Mouse (Mus musculus): ENCODE results near the gene Cspg5. TPM values are rescaled to one million over a fixed set of nuclear protein-coding genes. Genes with fewer than 3 reads are reported as not detected.

Gene Cspg5
- total and polyA plus RNA-seq, 3 experiments = 0.40 to 0.72 (median 0.49) TPM

GRCm38 (mm10) chr9:110246321-110246640, 2.7 kb downstream of the Cspg5 start:
- Histone ChIP-seq H3K9ac (ENCODE audit: insufficient read depth, low read depth) (no peak overlapping the region), H3K79me2 (replicated peaks; ENCODE audit: control insufficient read depth, extremely low read depth, insufficient read depth, poor library complexity, severe bottlenecking) (no peaks in the 10 kb centered on the region), H3K4me2 (ENCODE audit: insufficient read depth, low read depth, poor library complexity, severe bottlenecking) (no peak overlapping the region), H3K36me3 (replicated peaks in 1 of 2; ENCODE audit: control insufficient read depth in 1 of 2, insufficient read depth in 1 of 2, low read length in 1 of 2) (peaks cover 12 to 55% of the 10 kb centered on the region in 2 experiments), H3K4me3 (replicated peaks in 1 of 3; ENCODE audit: low read depth in 2 of 3, low read length in 2 of 3, poor library complexity in 1 of 3) (no peak overlapping the region), H3K27ac (ENCODE audit: insufficient read depth, low read depth) (no peak overlapping the region), H3K27me3 (replicated peaks) (no peaks in the 10 kb centered on the region), H3K9me3 (replicated peaks; ENCODE audit: low read length) (peaks cover 8% of the 10 kb centered on the region), H3K4me1 (ENCODE audit: control insufficient read depth in 1 of 2, insufficient read depth in 2 of 2) (peaks cover 0 to 6% of the 10 kb centered on the region in 2 experiments; a peak in 2 of 4 replicates)
- dilution Hi-C loops (cut with MboI; ENCODE audit: extremely low pct_ligation_motif_present, extremely low pct_unique_long_range_greater_than_20kb, low sequenced_read_pairs) (no loop called here), in situ Hi-C loops (cut with MboI; ENCODE audit: low pct_ligation_motif_present, low pct_unique_long_range_greater_than_20kb, low sequenced_read_pairs) (no loop called here)
- no peak for TF ChIP-seq ETS1 (conservative IDR thresholded peaks at IDR 0.05; ENCODE audit: low read depth, low read length)
- no peak for TF ChIP-seq MAZ (IDR thresholded peaks at IDR 0.05; ENCODE audit: low read depth, low read length)
- no peak for TF ChIP-seq KAT2A (IDR thresholded peaks at IDR 0.05; ENCODE audit: insufficient replicate concordance, low read length)
- TF ChIP-seq JUN (IDR thresholded peaks at IDR 0.05; ENCODE audit: insufficient read depth, low read depth, low read length) = no peak
- no peak for TF ChIP-seq NELFE (IDR thresholded peaks at IDR 0.05; ENCODE audit: low read depth, low read length)
- no peak for DNase-seq (ENCODE audit: extremely low read depth)

DNA sequence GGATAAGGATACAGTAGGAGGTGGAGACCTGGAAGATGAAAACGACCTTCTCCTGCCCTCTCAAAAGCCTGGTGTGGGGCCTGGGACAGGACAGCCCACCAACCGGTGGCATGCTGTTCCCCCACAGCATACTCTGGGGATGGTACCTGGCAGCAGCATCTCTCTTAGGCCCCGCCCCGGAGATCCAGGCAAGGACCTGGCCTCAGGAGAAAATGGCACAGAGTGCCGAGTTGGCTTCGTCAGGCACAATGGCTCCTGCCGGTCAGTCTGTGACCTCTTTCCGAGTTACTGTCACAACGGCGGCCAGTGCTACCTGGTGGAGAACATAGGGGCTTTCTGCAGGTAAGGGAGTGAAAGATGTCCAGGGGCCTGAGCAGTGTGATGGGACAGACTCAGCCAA, 3.5 kb downstream of the Cspg5 start:
- Histone ChIP-seq H3K9me3 (replicated peaks; ENCODE audit: low read length) (peaks cover 8% of the 10 kb centered on the region), H3K79me2 (replicated peaks; ENCODE audit: control insufficient read depth, extremely low read depth, insufficient read depth, poor library complexity, severe bottlenecking) (no peaks in the 10 kb centered on the region), H3K27me3 (replicated peaks) (no peaks in the 10 kb centered on the region), H3K4me1 (ENCODE audit: control insufficient read depth in 1 of 2, insufficient read depth in 2 of 2) (peaks cover 0 to 6% of the 10 kb centered on the region in 2 experiments; a peak in 2 of 4 replicates), H3K4me3 (replicated peaks in 1 of 3; ENCODE audit: low read depth in 2 of 3, low read length in 2 of 3, poor library complexity in 1 of 3) (no peak overlapping the region), H3K36me3 (replicated peaks in 1 of 2; ENCODE audit: control insufficient read depth in 1 of 2, insufficient read depth in 1 of 2, low read length in 1 of 2) (peaks cover 9 to 50% of the 10 kb centered on the region in 2 experiments), H3K27ac (ENCODE audit: insufficient read depth, low read depth) (no peak overlapping the region), H3K4me2 (ENCODE audit: insufficient read depth, low read depth, poor library complexity, severe bottlenecking) (no peak overlapping the region), H3K9ac (ENCODE audit: insufficient read depth, low read depth) (no peak overlapping the region)
- DNase-seq (ENCODE audit: extremely low read depth) = no peak
- TF ChIP-seq JUND (conservative IDR thresholded peaks at IDR 0.05; ENCODE audit: low read depth, low read length) (no peak), UBTF (IDR thresholded peaks at IDR 0.05; ENCODE audit: low read depth, low read length) (no peak), USF1 (IDR thresholded peaks at IDR 0.05; ENCODE audit: low read depth, low read length) (no peak), JUN (IDR thresholded peaks at IDR 0.05; ENCODE audit: insufficient read depth, low read depth, low read length) (no peak), NELFE (IDR thresholded peaks at IDR 0.05; ENCODE audit: low read depth, low read length) (no peak), BHLHE40 (IDR thresholded peaks at IDR 0.05; ENCODE audit: low read depth, low read length) (no peak), SIN3A (IDR thresholded peaks at IDR 0.05; ENCODE audit: low read length) (no peak), MAX (IDR thresholded peaks at IDR 0.05; ENCODE audit: low read length) (no peak), GABPA (IDR thresholded peaks at IDR 0.05; ENCODE audit: insufficient replicate concordance, low read depth, low read length) (no peak), POLR2AphosphoS2 (IDR thresholded peaks at IDR 0.05; ENCODE audit: low read depth, low read length) (no peak), MYC (IDR thresholded peaks at IDR 0.05; ENCODE audit: low read depth, low read length) (no peak), ZC3H11A (IDR thresholded peaks at IDR 0.05; ENCODE audit: low read depth, low read length) (no peak), MEF2A (IDR thresholded peaks at IDR 0.05; ENCODE audit: borderline replicate concordance, low read depth, low read length) (no peak), SMC3 (IDR thresholded peaks at IDR 0.05; ENCODE audit: low read depth, low read length) (no peak), TBP (conservative IDR thresholded peaks at IDR 0.05; ENCODE audit: low read depth, low read length) (no peak), PAX5 (IDR thresholded peaks at IDR 0.05; ENCODE audit: low read length) (no peak)
- dilution Hi-C loops (cut with MboI; ENCODE audit: extremely low pct_ligation_motif_present, extremely low pct_unique_long_range_greater_than_20kb, low sequenced_read_pairs) (no loop called here), in situ Hi-C loops (cut with MboI; ENCODE audit: low pct_ligation_motif_present, low pct_unique_long_range_greater_than_20kb, low sequenced_read_pairs) (no loop called here)

Data from CH12.LX (cell line).